Mouse (Mus musculus) MEL (cell line): Measurements from ENCODE around the gene Gm45716.

Experiments used
- CTCF ChIP-seq, 3 experiments: IDR thresholded peaks in 2 of 3; conservative IDR thresholded peaks in 1 of 3; 2 replicates each; pipeline ENCODE4 v1.5.1; 2011 to 2012; ENCODE audit warnings: low read length in 3 of 3, low read depth in 2 of 3, mild to moderate bottlenecking in 2 of 3, improper control_type of control experiment in 1 of 3, inconsistent platforms in 1 of 3, mixed read lengths in 1 of 3, moderate library complexity in 1 of 3; ENCODE audit not compliant: control insufficient read depth in 1 of 3, insufficient read depth in 1 of 3, poor library complexity in 1 of 3, severe bottlenecking in 1 of 3
- E2F4 ChIP-seq: IDR thresholded peaks from 2 replicates; pipeline ENCODE4 v1.6.1; 2011; ENCODE audit warnings: low read depth, low read length, improper control_type of control experiment, borderline replicate concordance
- ELF1 ChIP-seq: IDR thresholded peaks from 2 replicates; pipeline ENCODE4 v1.6.1; 2014; ENCODE audit warnings: low read depth, mild to moderate bottlenecking, inconsistent platforms, low read length, improper control_type of control experiment, moderate library complexity
- EP300 ChIP-seq, 2 experiments: IDR thresholded peaks; 2 replicates each; pipeline ENCODE4 v1.6.1; 2011; ENCODE audit warnings: improper control_type of control experiment in 2 of 2, low read length in 2 of 2, low read depth in 1 of 2, mild to moderate bottlenecking in 1 of 2
- MAZ ChIP-seq: IDR thresholded peaks from 2 replicates; pipeline ENCODE4 v1.6.1; 2012; ENCODE audit warnings: low read depth, mild to moderate bottlenecking, inconsistent platforms, low read length, improper control_type of control experiment
- POLR2A ChIP-seq, 2 experiments: IDR thresholded peaks; 2 replicates each; pipeline ENCODE4 v1.6.1; 2011 to 2012; ENCODE audit warnings: low read length in 2 of 2, mild to moderate bottlenecking in 2 of 2, control low read depth in 1 of 2, improper control_type of control experiment in 1 of 2, low read depth in 1 of 2, moderate library complexity in 1 of 2; ENCODE audit not compliant: control insufficient read depth in 1 of 2, insufficient read depth in 1 of 2, poor library complexity in 1 of 2
- POLR2AphosphoS5 ChIP-seq: IDR thresholded peaks from 2 replicates; pipeline ENCODE4 v1.6.1; 2012; ENCODE audit warnings: low read depth, borderline replicate concordance, mild to moderate bottlenecking, inconsistent platforms, low read length, moderate library complexity, mixed read lengths
- ZC3H11A ChIP-seq: IDR thresholded peaks from 2 replicates; pipeline ENCODE4 v1.6.1; 2012; ENCODE audit warnings: low read depth, mild to moderate bottlenecking, inconsistent platforms, low read length, improper control_type of control experiment
- ZMIZ1 ChIP-seq: IDR thresholded peaks from 2 replicates; pipeline ENCODE4 v1.6.1; 2012; ENCODE audit warnings: low read depth, mild to moderate bottlenecking, inconsistent platforms, low read length, improper control_type of control experiment, moderate library complexity

DNA sequence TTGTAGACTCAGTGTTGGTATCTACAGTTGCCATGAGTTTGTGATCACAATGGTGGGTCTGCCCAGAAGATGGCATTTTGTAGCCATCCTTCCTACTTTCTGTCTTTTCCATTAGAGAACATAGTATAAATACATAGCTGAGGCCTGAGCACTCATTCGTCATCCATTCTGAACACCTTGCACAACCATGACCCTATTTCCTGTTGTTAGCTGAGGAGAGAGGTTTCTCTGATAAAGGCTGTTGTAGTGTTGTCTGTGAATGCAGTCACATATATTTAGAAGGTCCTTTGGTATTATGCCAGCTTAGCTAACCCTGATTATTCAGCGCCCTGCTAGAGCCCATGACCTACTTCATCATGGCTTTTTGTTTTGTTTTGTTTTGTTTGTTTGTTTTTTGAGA, 54.4 kb downstream of the Gm45716 start:
- no peak for TF ChIP-seq CTCF (IDR thresholded peaks at IDR 0.05 in 2 of 3, conservative IDR thresholded peaks at IDR 0.05 in 1 of 3; ENCODE audit: control insufficient read depth in 1 of 3, insufficient read depth in 1 of 3, low read depth in 2 of 3, low read length in 3 of 3, poor library complexity in 1 of 3, severe bottlenecking in 1 of 3)
- no peak for TF ChIP-seq MAZ
- no peak for TF ChIP-seq POLR2A (IDR thresholded peaks at IDR 0.05; ENCODE audit: control insufficient read depth in 1 of 2, insufficient read depth in 1 of 2, low read depth in 1 of 2, low read length in 2 of 2, poor library complexity in 1 of 2)
- no peak for TF ChIP-seq ZC3H11A
- TF ChIP-seq ZMIZ1: no peak
- no peak for TF ChIP-seq POLR2AphosphoS5
- TF ChIP-seq ELF1: no peak
- no peak for TF ChIP-seq EP300 (IDR thresholded peaks at IDR 0.05; ENCODE audit: low read depth in 1 of 2, low read length in 2 of 2)
- no peak for TF ChIP-seq E2F4
